Mouse (Mus musculus) thymus, postnatal 0 days (tissue): Measurements from ENCODE around the gene Reep6. TPM values are rescaled to one million over a fixed set of nuclear protein-coding genes. Genes with fewer than 3 reads are reported as not detected.

ENCODE experiments used
- DNase-seq: peaks from one replicate; pipeline ENCODE4 v3.0.0-alpha.2; 2015; ENCODE audit warnings: low spot score
- polyA plus RNA-seq: library from polyadenylated mRNA; unstranded; fragments of >200 nt; fragmentation: Nextera tagmentation; extraction: Ambion mirVana; gene quantifications from 2 replicates; pipeline ENCODE4 v1.2.1, GENCODE M21; 2015

Reep6 gene
- polyA plus RNA-seq, 1 experiment from 2014 or later: 0.26 TPM

DNA sequence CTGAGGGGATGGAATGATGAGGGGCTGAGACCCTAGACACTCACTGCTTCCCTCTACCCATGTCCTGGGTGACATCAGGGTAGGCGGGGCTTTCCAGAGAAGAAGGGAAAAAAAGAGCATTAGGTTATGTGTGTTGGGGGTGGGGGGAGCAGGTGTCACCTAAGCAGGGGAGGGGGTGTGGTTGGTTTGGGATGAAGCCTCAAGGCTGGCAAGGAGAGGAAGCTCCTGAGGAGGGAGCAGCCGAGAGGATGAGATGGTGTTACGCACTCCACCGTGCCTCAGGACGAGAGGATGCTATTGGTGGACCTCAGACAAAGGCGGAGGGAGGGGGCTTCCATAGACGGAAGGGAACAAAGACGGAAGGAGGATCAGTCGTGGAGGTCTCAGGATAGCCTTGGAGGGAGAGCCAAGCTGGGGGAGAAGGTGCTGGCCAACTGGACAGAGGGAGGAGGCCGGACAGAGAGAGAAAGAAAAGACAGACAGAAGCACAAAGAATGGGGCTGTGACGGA, 29.0 kb upstream of the Reep6 start:
- DNase-seq: no peak

DNA sequence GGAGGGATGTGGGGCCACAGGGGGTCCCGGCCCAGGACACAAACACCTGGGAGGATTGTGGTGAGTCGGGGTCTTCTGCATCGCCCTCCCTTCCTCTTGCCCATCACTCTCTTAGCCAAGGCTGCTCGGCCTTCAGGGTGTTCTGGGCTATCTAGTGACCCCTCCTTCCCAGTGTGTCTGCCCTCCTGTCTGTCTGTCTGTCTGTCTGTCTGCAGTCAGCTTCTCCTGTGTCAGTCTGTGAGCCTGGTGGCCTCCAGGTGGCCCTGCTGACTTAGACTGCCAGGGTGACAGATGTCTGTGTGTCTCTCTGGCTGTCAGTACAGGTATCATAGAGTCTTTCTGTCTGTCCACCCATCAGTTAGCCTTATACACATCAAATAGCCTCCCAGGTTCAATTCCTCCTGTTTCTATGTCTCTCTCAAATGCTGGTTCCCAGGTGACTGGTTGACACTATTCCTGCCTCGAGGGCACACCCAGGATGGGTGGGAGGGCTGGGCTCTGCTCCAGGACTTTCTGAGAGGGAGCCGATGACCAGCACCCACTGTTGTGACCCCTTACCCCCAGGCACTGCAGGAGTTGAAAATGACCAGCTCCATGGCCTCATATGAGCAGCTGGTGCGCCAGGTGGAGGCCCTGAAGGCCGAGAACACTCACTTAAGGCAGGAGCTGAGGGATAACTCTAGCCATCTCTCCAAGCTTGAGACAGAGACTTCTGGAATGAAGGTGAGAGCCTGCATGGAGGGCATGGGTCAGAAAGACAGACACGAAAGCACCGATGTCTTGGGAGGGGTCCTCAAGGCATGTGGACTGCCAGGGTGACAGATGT, 28.3 kb upstream of the Reep6 start:
- DNase-seq: no peak

DNA sequence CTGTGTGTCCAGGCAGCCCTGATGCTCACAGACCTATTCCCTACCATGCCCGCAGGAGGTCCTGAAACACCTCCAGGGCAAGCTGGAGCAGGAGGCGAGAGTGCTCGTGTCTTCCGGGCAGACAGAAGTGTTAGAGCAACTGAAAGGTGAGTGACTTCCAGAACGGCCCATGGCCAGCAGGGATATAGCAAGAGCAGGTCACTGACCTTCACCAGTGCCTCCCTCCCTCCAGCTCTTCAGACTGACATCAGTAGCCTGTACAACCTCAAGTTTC, 27.7 kb upstream of the Reep6 start:
- DNase-seq: no peak

DNA sequence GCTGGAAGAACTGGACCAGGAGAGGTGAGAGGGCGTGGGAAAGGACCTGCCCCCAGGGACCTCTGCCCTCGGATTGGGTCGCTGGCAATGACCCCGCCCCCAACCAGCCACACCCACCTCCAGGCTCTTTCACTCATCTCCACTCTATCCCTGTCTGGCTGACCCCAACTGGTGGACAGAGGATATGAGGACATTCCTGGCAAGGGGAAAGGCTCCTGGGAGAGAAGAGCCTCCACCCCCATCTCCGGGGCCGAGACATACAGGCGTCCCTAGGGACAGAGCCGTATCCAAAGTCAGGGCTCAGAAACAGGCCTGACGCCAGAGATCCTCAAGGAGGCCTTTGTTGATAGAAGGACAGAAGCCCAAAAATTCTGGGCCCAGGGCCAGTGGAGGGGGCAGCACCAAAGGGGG, 27.3 kb upstream of the Reep6 start:
- DNase-seq: no peak

DNA sequence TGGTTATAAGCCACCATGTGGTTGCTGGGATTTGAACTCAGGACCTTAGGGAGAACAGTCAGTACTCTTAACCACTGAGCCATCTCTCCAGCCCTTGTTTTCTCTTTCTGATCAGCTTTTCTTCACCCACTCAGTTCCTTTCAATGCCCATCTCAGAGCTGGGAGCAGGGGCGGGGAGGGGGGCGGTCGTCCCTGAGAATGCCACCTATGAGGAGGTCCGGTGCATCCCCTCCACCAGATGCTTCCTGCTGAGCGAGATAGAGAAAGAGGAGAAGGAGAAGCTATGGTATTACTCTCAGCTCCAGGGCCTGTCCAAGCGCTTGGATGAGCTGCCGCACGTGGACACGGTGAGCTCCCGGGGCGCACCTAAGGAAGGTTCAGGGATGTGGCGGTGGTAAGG, 25.3 kb upstream of the Reep6 start:
- no peak for DNase-seq

DNA sequence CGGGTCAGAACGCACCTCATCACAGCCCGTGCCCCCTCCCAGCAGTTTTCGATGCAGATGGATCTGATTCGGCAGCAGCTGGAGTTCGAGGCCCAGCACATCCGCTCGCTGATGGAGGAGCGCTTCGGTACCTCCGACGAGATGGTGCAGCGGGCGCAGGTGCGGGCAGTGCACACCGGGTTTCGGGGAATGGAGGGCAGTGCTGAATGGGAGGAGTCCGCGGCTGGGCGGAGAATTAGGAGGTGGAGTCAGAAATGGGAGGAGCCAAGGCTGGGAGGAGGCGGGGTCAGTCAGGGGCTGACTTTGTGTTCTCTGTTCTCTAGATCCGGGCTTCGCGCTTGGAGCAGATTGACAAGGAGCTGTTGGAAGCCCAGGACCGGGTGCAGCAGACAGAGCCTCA, 24.9 kb upstream of the Reep6 start:
- peak; percentile 54 for DNase-seq

DNA sequence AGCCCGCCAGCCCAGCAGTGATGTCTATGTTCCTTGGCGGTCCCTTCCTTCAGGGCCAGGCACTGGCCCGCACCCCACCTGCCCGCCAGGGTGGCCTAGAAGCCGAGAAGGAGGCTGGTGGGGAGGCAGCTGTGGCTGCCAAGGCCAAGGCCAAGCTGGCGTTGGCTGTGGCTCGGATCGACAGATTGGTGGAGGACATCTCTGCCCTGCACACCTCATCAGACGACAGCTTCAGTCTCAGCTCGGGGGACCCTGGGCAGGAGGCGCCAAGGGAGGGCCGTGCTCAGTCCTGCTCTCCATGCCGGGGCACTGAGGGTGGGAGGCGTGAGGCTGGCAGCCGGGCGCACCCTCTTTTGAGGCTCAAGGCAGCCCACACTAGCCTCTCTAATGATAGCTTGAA, 18.2 kb upstream of the Reep6 start:
- DNase-seq: no peak

DNA sequence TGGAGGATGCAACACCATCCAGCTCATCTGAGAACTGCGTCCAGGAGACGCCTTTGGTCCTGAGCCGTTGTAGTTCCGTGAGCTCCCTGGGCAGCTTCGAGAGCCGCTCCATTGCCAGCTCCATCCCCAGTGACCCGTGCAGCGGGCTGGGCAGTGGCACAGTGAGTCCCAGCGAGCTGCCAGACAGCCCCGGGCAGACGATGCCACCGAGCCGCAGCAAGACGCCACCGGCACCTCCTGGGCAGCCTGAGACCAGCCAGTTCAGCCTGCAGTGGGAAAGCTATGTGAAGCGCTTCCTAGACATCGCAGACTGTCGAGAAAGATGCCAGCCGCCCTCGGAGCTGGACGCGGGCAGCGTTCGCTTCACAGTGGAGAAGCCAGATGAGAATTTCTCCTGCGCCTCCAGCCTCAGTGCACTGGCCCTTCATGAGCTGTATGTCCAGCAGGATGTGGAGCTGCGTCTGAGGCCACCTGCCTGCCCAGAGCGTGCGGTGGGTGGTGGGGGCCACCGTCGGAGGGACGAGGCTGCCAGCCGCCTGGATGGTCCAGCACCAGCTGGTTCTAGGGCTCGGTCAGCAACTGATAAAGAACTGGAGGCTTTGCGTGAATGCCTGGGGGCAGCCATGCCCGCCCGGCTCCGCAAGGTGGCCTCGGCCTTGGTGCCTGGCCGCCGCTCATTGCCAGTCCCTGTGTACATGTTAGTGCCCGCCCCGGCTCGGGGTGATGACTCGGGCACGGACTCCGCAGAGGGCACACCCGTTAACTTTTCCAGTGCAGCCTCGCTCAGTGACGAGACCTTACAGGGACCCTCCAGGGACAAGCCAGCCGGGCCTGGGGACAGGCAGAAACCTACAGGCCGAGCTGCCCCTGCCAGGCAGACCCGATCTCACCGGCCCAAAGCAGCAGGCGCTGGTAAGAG, 16.9 kb upstream of the Reep6 start:
- no peak for DNase-seq

DNA sequence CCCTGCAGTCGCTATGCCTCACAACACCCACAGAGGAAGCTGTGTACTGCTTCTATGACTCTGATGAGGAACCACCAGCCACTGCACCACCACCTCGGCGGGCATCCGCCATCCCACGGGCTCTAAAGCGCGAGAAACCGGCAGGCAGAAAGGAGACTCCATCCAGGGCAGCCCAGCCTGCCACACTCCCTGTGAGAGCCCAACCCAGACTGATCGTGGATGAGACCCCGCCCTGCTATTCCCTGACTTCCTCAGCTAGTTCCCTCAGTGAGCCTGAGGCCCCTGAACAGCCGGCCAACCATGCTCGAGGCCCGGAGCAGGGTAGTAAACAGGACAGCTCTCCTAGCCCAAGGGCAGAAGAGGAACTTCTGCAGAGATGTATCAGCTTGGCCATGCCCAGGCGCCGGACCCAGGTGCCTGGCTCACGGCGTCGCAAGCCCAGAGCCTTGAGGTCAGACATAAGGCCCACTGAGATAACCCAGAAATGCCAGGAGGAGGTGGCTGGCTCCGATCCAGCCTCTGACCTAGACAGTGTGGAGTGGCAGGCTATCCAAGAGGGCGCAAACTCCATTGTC, 16.0 kb upstream of the Reep6 start:
- DNase-seq: no peak

DNA sequence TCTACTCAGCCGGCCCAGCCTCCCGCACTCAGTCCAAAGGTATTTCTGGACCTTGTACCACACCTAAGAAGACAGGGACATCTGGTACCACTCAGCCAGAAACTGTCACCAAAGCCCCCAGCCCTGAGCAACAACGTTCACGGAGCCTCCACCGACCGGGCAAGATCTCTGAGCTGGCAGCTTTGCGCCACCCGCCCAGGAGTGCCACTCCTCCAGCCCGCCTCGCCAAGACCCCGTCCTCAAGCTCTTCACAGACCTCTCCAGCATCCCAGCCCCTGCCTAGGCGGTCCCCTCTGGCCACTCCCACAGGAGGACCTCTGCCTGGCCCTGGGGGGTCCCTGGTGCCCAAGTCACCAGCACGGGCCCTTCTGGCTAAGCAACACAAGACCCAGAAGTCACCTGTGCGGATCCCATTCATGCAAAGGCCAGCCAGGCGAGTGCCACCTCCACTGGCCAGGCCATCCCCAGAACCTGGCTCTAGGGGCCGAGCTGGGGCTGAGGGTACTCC, 15.2 kb upstream of the Reep6 start:
- DNase-seq: no peak

DNA sequence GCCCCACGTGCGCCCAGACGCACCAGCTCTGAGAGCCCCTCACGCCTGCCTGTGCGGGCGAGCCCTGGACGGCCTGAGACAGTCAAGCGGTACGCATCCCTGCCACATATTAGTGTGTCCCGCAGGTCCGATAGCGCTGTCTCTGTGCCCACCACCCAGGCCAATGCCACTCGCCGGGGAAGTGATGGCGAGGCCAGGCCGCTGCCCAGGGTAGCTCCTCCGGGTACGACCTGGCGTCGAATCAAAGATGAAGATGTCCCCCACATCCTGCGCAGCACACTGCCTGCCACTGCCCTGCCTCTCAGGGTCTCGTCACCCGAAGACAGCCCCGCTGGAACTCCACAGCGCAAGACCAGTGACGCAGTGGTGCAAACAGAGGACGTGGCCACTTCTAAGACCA, 14.4 kb upstream of the Reep6 start:
- DNase-seq: no peak

DNA sequence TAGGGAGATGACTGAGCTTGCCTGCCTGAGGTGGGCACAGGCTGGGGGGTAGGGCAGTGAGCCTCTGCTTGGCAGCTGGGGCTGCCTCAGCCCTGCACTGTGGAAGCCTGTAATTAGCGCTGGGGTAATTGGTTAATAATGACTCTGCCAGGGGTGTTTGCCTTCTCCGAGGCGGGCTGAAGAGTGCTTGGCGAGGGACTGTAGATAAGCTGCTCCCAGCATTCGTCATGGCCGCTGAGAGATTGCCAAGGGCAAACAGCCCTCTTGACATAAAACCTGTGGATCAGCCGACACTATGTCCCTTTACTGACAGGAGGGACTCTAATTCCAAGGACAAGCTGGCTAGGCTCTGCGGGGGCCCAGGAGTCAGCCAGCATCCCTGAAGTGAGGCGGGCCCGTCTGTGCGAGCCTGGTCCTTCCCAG, 13.4 kb upstream of the Reep6 start:
- DNase-seq: no peak

DNA sequence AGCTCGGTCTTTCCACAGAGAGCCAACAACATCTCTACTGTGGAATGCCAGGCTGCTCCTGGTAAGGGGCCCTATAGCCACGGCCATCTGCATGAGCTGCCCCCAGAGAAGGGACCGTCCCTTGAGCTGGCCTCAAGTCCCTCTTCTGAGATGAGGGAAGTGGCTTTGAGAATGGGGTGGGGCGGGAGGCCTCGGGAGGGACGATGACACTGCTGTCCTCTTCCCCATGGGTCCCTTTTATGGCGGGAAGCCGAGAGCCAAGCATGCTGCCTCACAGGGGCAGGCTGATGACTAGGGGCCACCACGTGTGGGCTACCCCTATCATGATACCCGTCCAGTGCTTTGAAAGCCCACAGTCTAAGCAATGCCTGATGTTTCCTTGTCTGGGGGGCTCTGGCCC, 12.7 kb upstream of the Reep6 start:
- DNase-seq: no peak

DNA sequence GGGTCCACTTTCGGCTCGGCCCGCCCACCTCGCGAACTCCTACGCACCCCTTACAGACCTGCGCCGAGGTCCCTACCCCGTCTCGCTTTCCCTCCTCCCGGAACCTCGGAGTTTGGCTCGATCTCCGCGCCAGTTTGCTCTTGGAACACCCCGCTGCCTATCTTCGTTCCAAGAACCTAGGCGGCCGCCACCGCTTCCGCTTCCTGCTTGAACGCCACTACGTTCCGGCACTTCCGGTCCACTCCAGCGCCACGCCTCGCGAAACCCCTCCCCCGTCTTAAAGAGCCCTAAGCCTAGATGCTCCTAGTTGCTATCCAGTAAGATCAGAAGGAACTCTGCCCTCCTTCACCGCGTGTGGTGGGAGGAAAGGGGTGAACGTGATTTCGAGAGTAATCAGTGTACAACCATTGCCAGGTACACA, 9.4 kb upstream of the Reep6 start, which contains the start of gene 2310011J03Rik:
TSS of gene 2310011J03Rik (minus strand) at position 198 of the 421 bp plus-strand sequence.
- peak; percentile 92 for DNase-seq

DNA sequence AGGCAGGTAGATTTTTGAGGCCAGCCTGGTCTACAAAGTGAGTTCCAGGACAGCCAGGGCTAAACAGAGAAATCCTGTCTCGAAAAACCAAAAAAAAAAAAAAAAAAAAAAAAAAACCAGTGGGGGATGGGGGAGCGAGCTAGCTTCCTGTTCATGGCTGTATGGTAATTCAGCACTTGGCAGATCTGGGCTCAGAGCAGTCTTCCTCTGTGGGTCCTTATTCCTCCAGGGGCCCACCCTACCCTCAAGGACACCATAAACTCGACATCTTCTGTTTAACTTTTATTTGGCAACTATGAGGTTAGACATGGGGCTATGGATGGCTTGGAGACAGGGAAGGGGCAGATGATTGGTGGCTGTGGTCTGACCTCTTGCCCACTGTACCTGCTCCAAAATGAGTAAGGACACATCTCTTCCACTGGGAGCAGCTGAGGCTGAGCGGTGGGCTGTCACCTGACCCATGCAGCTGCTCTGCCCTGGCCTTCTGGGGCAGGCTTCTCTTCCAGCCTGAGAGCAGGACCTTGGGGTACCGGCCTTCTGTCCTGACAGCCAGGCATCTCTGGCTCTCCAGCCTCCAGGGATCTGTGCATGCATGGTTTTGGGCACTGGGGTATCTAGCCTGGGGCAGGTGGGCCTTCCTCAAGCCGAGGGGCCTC, 8.6 kb upstream of the Reep6 start:
- DNase-seq: peak; percentile 39

DNA sequence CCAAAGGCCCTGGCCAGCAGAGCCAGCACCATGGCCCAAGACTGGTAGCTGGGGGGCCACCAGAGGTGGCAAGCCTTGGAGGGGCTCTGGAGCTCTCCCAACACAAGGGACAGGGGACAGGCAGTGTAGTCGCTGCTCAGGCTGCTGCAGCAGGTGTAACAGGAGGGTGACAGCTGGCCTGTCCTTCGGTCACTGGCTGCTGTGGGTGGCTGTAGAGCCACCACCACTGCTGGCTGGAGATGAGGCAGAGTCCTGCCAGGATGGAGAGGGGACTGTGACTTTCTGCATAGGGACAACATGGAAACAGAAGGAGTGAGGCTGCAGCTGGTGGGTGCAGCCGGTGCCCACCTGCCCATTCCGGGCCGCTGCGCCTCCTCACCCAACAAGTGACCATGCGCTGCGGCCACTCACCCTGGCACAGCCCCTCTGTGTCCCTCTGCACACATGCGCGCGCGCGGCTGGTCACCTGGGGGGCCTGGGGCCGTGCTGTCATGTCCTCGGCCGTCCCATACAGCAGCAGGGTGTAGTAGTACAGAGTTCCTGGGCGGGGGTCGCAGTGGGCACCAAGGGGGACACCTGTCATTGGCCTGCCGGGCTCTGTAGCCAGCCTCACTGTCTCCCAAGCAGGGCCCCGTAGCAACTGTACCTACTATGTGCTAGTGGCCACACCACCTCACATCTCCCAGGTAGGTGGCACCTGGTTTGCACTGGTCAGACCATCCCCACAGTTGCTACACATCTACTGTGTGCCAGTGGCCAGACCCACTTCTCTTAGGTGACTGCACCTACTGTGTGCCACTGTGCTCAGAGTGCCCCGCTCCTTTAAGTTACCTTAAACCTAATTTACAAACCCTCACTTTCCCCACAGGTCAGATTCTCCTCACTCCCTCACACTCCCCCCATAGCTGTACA, 7.8 kb upstream of the Reep6 start:
- DNase-seq: no peak

DNA sequence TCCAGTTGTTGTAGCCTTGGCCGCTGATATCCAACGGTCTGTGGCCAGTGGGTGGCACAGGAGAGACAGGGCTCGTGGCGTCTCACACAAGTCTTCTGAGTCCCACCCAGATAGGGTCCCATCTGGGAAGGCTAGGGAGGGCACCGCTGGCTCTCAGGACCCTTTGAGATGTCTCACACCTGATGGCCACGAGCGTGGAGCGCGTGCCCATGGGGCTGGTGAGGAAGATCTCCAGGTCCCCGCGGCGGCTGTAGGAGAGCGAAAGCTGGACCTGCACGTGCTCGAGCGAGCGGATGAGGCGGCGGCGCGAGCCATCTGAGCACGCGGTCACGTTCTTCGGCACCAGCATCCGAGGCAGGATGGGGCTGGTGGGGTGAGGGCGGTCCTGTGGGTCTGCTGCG, 6.9 kb upstream of the Reep6 start:
- no peak for DNase-seq

DNA sequence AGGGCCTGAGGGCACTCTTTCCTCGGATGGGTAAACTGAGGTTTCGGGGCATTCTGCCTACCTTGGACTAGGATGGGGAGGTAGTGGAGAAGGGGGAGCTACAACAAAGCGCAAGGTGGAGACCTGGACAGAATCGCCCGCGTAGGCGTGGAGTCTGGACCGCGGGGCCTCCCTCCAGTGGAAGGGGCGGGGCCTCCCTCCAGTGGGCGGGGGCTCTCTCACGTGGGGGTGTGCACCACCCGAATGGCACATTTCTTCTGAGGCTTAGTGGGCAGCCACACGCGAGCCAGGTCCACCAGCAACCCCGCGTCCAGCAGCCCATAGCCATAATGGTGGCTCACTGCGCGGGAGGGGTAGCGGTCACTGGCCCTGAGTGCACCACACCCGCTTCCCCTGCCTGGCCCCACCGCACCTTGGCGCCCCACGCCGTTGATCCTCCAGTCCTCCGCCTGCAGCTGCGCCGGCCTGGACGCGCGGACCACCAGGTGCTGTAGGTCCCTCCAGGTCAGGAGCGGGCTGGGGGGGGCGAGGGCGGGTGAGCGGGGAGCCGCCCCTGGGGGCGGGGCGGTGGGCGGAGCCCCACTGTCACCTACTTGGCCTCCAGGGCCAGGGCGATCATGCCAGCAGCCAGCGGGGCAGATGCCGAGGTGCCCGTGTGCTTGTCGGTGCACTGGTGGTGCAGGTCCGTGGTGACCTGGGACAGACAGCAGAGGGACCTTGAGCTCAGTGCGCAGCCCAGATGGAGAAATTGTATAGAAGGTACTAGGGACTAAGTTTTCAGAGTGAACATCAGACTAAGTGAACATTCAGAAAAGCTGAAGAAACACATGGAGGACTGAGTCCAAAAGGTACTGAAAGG, 6.3 kb upstream of the Reep6 start:
- peak; percentile 57 for DNase-seq
